Mouse (Mus musculus) heart, postnatal 36 days (tissue): Measurements from ENCODE around the gene Tango6. TPM values are rescaled to one million over a fixed set of nuclear protein-coding genes. Genes with fewer than 3 reads are reported as not detected.

ENCODE experiments used
- DNase-seq, 2 experiments: peaks; one replicate each; pipeline ENCODE4 v3.0.0; 2021 to 2022
- intact Hi-C: fragments of 180-260 bp; cut with DNase I; formaldehyde crosslinking; loops from one replicate; pipeline ENCODE4 v1.15.1; 2025
- total RNA-seq, 2 experiments: library from RNA; stranded (reverse); gene quantifications; 2 replicates each; pipeline ENCODE4 v1.2.3; 2021

The Tango6 gene
- total RNA-seq, 2 experiments from 2014 or later, result 10.7 to 11.2 TPM

GRCm38 (mm10) chr8:106697748-106698248, 14.9 kb downstream of the Tango6 start:
- intact Hi-C loops, result loop anchor here (5.0 kb wide), 1 partner anchor 305 kb away; no protein-coding TSS in a partner anchor
- no peak for DNase-seq

- intact Hi-C loops, result loop anchor here (1.0 to 5.0 kb wide), 2 partner anchors 189 to 303 kb away; no protein-coding TSS in a partner anchor
- peak; percentile 73 to 86 for DNase-seq
Measured at GRCm38 (mm10) chr8:106699588-106699987, 16.7 kb downstream of the Tango6 start.

GRCm38 (mm10) chr8:106700131-106700530, 17.3 kb downstream of the Tango6 start:
- no peak for DNase-seq
- intact Hi-C loops, result no loop called here

DNA sequence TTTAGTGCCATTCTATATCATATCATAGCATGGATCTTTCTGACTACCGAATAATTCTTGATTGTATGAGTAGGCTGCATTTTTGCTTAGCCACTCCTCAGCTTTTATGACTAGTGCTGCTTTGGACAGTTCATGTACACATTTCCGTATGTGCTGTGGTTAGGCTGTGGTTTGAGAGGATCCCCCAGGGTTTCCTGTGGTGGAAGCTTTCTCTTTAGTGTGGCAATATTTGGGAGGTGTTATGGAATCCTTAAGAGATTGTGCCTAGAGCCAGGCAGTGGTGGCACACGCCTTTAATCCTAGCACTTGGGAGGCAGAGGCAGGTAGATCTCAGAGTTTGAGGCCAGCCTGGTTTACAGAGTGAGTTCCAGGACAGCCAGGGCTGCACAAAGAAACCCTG, 18.5 kb downstream of the Tango6 start:
- intact Hi-C loops, result no loop called here

GRCm38 (mm10) chr8:106704199-106704900, 21.5 kb downstream of the Tango6 start:
- intact Hi-C loops, result no loop called here
- no peak for DNase-seq

More for the DNA sequence above, 18.5 kb downstream of the Tango6 start:
- no peak for DNase-seq

DNA sequence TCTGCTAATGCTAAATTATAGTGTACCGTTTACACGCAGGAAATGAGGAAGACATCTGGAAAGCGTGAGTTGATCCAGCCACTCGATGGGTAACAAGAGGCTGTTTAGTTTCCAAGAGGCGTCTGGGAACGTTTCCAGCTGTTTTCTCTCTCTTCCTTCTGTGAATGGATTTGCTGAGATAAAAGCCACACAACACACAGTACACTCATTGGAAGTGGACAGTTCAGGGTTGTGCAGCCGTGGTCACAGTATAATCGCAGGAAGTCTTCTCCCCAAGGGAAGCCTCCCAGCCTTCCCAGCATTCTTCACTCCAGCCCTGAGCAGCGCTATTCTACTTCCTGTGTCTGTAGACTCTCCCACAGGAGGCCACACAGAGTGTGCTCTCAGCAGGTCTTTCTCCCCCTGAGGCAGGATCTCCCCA, 22.0 kb downstream of the Tango6 start:
- intact Hi-C loops, result no loop called here
- DNase-seq, result peak; percentile 68 to 72

- intact Hi-C loops, result no loop called here
- DNase-seq, result no peak
Measured at GRCm38 (mm10) chr8:106706194-106706593, 23.3 kb downstream of the Tango6 start.

DNA sequence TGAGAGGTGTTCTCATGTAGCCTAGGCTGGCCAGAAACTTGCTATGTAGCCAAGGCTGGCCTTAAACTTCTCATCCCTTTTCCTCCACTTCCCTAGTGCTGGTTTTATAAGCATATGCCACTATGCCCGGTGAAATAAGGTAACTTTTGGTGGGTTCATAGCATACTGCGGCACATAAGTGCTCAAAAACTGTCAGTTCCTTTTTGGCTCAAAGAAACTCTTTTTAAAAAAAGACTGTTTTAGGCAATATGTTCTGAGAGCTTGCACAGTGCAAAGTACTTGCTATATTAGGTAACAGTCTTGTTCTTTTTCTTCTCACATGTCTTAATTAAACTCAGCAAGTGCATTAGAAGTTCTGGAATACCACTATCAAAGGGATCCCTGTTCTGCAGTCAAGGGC, 27.1 kb downstream of the Tango6 start:
- DNase-seq, result no peak
- intact Hi-C loops, result no loop called here

DNA sequence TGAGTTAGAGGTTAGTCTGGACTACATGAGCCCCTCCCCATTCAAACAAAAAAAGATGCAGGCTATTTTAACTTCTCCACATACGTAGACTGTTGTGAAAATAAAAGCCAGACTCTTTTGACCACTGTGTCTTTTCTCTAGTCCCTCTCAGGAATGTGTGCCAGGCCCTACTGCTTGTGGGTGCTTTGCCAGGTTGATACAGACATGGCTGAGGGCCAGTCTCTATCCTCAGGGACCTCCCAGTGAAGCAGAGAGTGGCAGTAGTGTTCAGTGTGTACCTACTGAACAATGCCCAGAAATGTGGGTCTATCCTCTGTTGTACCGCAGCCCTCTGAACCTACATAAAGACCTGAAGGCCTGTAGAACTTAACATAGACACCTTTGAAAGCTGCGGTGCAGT, 29.6 kb downstream of the Tango6 start:
- DNase-seq, result no peak
- intact Hi-C loops, result no loop called here

- DNase-seq, result no peak
- intact Hi-C loops, result no loop called here
Measured at GRCm38 (mm10) chr8:106714297-106714696, 31.4 kb downstream of the Tango6 start.

- intact Hi-C loops, result loop anchor here (1.0 to 5.0 kb wide), 3 partner anchors 154 to 284 kb away; partner anchors contain the start of gene Has3
- peak; percentile 79 to 82 for DNase-seq
Measured at GRCm38 (mm10) chr8:106718091-106718500, 35.2 kb downstream of the Tango6 start.

GRCm38 (mm10) chr8:106720921-106721320, 38.1 kb downstream of the Tango6 start:
- intact Hi-C loops, result no loop called here
- no peak for DNase-seq

DNA sequence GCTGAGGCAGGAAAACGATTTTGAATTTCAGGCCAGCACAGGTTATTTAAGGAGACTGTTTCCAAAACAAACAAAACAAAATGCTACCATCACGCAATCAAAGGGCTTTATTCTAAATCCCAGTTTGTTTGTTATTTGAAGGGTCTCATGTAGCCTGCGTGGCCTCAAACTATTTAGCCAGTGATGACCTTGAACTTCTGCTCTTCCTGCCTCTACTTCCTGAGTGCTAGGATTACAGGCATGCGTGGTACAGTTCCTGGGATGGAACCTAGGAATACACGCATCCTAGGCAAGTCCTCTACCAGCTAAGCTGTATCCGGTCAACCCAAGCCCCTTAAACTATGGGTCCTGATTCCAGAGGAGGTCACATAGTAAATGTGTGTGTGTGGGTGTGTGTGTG, 39.6 kb downstream of the Tango6 start:
- DNase-seq, result no peak
- intact Hi-C loops, result no loop called here

DNA sequence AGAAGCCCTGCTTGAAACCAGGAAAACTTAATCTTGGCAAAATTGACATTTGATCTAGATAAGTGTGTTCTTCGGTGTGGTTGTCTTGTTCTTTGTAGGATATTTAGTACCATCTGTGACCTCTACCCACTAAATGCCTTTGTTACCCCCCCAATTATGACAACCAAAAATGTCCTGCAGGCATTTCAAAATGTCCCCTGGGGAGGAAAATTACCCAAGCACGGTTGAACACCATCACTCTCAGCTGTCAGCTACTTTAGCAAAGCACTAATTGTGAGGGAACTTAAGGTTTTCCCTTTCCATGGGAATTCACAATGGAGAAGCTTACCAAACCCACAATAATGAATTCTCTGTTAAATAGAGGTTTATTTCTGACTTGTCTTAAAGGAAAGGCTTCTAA, 41.1 kb downstream of the Tango6 start:
- DNase-seq, result no peak
- intact Hi-C loops, result no loop called here

- intact Hi-C loops, result no loop called here
- no peak for DNase-seq
Measured at GRCm38 (mm10) chr8:106726551-106726950, 43.7 kb downstream of the Tango6 start.

GRCm38 (mm10) chr8:106727241-106727835, 44.5 kb downstream of the Tango6 start:
- intact Hi-C loops, result no loop called here
- no peak for DNase-seq

DNA sequence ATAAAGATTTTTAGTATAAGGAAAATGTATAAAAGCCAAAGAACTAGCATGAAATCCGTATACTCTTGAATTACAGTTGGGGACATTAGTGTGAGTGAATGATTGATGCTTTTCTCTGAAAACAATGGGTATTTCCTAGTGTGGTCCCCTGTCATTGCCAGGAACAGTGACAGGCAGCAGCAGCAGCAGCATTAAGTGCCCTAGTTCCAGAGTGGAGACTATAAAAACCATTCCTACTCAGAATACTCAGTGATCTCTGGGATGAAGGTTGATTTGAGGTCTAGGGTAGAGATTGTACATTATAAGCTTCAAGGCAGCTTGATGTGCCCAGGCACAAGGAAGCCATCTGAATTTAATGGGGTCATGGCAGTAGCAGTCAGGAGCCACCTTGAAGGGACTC, 45.0 kb downstream of the Tango6 start:
- intact Hi-C loops, result no loop called here
- no peak for DNase-seq

- intact Hi-C loops, result loop anchor here (5.0 kb wide), 2 partner anchors 39 to 104 kb away; no protein-coding TSS in a partner anchor
- DNase-seq, result no peak
Measured at GRCm38 (mm10) chr8:106732921-106733320, 50.1 kb downstream of the Tango6 start.

- intact Hi-C loops, result loop anchor here (5.0 kb wide), 2 partner anchors 39 to 104 kb away; no protein-coding TSS in a partner anchor
- DNase-seq, result peak in 1 of 2 experiments; percentile 22
Measured at GRCm38 (mm10) chr8:106733703-106734102, 50.8 kb downstream of the Tango6 start.

DNA sequence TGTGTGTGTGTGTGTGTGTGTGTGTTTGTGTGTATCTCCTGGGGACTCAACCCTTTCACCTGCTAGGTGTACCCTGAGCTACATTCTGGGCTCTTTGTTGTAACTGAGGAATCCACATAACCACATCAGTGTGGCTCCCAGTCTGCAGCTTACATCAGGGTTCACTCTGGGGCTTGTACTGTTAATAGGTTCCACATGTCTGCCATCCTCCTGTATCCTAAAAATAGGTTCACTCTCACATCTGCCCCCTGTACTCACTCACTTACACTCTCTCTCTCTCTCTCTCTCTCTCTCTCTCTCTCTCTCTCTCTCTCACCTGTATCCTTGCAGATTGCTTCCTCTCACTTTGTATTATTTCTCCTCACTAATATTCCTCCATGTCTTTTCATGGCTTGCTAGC, 51.4 kb downstream of the Tango6 start:
- DNase-seq, result no peak
- intact Hi-C loops, result loop anchor here (5.0 kb wide), 2 partner anchors 38 to 103 kb away; no protein-coding TSS in a partner anchor

DNA sequence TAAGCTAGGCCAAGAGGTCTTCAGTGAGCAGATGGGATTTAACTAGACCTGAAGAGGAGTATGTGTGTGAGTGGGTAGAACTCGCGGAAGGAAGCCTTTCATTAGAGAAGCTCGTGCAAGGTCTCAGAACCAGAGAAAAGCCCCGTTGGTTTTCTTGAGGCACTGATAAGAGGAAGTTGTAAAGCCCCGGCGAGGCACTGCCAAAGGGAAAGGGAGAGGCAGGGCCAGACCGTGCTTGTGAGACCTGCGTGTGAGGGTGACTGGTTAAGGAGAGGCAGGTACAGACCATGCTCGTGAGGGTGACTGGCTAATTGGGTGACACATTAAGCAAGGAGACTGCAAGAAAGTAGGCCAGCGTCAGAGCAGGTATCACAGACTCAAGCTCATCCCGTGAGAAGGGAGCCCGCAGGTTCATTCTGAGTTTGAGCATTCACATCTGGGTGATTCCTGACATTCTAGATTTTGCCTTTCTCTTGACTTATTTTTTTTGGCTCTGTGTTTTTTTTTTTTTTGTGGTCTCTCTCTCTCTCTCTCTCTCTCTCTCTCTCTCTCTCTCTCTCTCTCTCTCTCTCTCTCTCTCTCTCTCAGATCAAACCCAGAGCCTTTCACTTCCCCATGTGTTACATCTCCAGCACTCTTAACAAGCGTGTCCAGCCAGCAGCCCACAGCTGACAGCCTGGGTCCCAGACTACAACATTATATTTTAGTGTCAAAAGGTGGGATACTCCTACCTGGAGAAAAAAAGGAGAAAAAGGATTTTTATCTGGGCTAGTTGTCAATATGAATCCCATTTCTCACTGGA, 54.2 kb downstream of the Tango6 start:
- no peak for DNase-seq
- intact Hi-C loops, result no loop called here
